Mouse (Mus musculus) c-Kit-positive CD71-negative TER-119-negative erythroid progenitor cells, embryonic 14.5 days (primary cell): ENCODE measurements around the gene Tnfrsf4.

Experiments used
- DNase-seq: peaks from one replicate; pipeline ENCODE4 v3.0.0-alpha.2; 2013; ENCODE audit warnings: low read depth

Tnfrsf4 gene

GRCm38 (mm10) chr4:156013637-156014036 is at the start of gene Tnfrsf4:
Gene Tnfrsf4 (plus strand): TSS chr4:156013843.
- DNase-seq = no peak

- no peak for DNase-seq
Observed at GRCm38 (mm10) chr4:155964396-155964795, 49.2 kb upstream of the Tnfrsf4 start.

- no peak for DNase-seq
Observed at GRCm38 (mm10) chr4:155969043-155969653, 44.5 kb upstream of the Tnfrsf4 start.

- DNase-seq = no peak
Observed at GRCm38 (mm10) chr4:155970286-155970685, 43.4 kb upstream of the Tnfrsf4 start.

GRCm38 (mm10) chr4:155972651-155973050 is 41.0 kb upstream of the Tnfrsf4 start:
- no peak for DNase-seq

- DNase-seq = no peak
Observed at GRCm38 (mm10) chr4:155973239-155973638, 40.4 kb upstream of the Tnfrsf4 start.

- DNase-seq = no peak
Observed at GRCm38 (mm10) chr4:155981436-155982082, 32.1 kb upstream of the Tnfrsf4 start.

- no peak for DNase-seq
Observed at GRCm38 (mm10) chr4:155983788-155984187, 29.9 kb upstream of the Tnfrsf4 start.

GRCm38 (mm10) chr4:155991211-155991907 is 22.3 kb upstream of the Tnfrsf4 start:
- no peak for DNase-seq

GRCm38 (mm10) chr4:155991908-155992230 is 21.8 kb upstream of the Tnfrsf4 start:
- DNase-seq = no peak

- peak; percentile 78 for DNase-seq
Observed at GRCm38 (mm10) chr4:155992241-155992905, 21.3 kb upstream of the Tnfrsf4 start, which contains the start of the genes B3galt6 and Sdf4. Gene B3galt6 (minus strand): TSS chr4:155992649. Gene Sdf4 (plus strand): TSS chr4:155992872.

- peak; percentile 93 for DNase-seq
Observed at GRCm38 (mm10) chr4:155992906-155993547, 20.6 kb upstream of the Tnfrsf4 start.

GRCm38 (mm10) chr4:155993606-155994005 is 20.0 kb upstream of the Tnfrsf4 start:
- no peak for DNase-seq

GRCm38 (mm10) chr4:156004109-156004508 is 9.5 kb upstream of the Tnfrsf4 start:
- DNase-seq = no peak

GRCm38 (mm10) chr4:156008369-156008768 is 5.3 kb upstream of the Tnfrsf4 start:
- DNase-seq = no peak

GRCm38 (mm10) chr4:156014436-156014835 is 793 bp downstream of the Tnfrsf4 start:
- DNase-seq = no peak

GRCm38 (mm10) chr4:156019771-156020170 is 6.1 kb downstream of the Tnfrsf4 start:
- no peak for DNase-seq

- DNase-seq = no peak
Observed at GRCm38 (mm10) chr4:156021381-156021780, 7.7 kb downstream of the Tnfrsf4 start.

GRCm38 (mm10) chr4:156021942-156022419 is 8.3 kb downstream of the Tnfrsf4 start:
- DNase-seq = no peak

- no peak for DNase-seq
Observed at GRCm38 (mm10) chr4:156023520-156023919, 9.9 kb downstream of the Tnfrsf4 start.

- no peak for DNase-seq
Observed at GRCm38 (mm10) chr4:156024184-156024583, 10.5 kb downstream of the Tnfrsf4 start.

GRCm38 (mm10) chr4:156026013-156026412 is 12.4 kb downstream of the Tnfrsf4 start, which contains the start of gene Tnfrsf18:
Gene Tnfrsf18 (plus strand): TSS chr4:156026164.
- no peak for DNase-seq
